Mouse (Mus musculus): ENCODE measurements around the gene Slc41a3.

GRCm38 (mm10) chr6:90560390-90561058 is 44.0 kb upstream of the Slc41a3 start:
- no peak for TF ChIP-seq CTCF (IDR thresholded peaks at IDR 0.05)
- TF ChIP-seq EP300 (IDR thresholded peaks at IDR 0.05) = no peak

Data from lung, postnatal 0 days (tissue).